Mouse (Mus musculus): ENCODE data around the gene Vmn1r78. TPM values are rescaled to one million over a fixed set of nuclear protein-coding genes. Genes with fewer than 3 reads are reported as not detected.
"Not testable (repeated sequence)": the region's sequence is repeated elsewhere in the genome, so short reads cannot be mapped to it uniquely, and the experiment has no call there.

Gene Vmn1r78
- not detected for total RNA-seq (2021)
- long read RNA-seq, experiment 1: 0 reads
- long read RNA-seq, experiment 2: 0 reads

GRCm38 (mm10) chr7:12149957-12150356 lies at the start of gene Vmn1r78:
Gene Vmn1r78 (plus strand): TSS chr7:12150257.
- DNase-seq: no peak
- intact Hi-C loops (cut with DNase I; ENCODE audit: low total_unique reads): no loop called here

DNA sequence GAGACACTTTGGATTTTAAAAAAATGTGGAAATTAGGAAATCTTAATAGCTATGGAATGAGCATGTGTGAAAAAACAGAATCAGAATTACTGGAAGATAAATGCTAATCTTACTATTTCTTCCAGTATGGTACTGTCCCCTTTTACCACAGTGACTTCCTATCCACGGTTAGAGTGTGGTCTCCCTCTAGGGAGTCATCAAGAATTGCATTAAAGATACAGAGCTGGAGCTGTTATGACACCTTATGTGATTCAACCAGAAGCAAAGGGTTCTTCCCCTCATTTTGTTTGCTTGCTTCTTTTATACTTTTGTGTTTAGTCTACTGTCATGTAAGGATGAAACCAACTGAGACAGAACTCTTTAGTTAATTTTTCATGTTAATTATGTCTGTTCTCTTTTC lies 6.4 kb downstream of the Vmn1r78 start:
- intact Hi-C loops (cut with DNase I; ENCODE audit: low total_unique reads): not testable (repeated sequence)

DNA sequence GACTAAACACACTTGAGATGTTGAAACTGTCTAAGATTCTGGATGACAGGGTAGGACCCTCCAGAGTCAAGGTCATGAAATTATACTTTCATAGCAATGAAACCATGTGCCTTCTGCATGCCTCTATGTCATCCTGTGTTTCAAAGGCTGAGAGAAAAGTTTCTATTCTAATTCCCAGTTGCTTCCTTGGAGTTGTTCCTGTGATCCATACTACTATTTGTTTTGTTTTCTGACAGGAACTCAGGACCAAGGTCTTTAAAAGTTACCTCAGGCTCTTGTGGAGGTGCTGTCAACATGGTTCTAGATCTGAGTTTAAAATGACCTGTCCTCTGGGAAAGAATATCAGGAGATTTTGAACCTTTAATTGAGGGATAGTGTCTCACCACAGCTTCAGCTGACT lies 20.9 kb downstream of the Vmn1r78 start, which contains the start of gene Vmn1r79:
Gene Vmn1r79 (plus strand): TSS at position 301 of the 400 bp plus-strand sequence.
- intact Hi-C loops (cut with DNase I; ENCODE audit: low total_unique reads); DNase-seq: not testable (repeated sequence)

More for the DNA sequence above, 6.4 kb downstream of the Vmn1r78 start:
- DNase-seq: not testable (repeated sequence)

DNA sequence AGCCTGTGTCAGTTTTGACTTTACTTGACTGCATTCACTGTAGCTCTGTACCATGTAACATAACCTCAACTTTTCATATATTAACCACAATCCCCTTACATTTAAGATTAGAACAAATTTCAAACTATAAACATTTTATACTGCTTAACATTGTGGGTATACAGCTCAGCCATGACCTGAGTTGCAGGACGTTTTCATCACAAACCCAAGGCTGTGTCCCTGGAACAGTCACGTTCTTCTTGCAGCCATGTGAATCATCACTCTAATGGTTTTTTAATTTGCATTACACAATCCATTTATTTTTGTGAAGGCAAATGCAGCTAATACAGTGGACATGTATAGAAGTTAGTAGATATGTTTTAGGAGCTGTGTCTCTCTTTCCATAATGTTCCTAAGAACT lies 22.9 kb downstream of the Vmn1r78 start:
- DNase-seq; intact Hi-C loops (cut with DNase I; ENCODE audit: low total_unique reads): not testable (repeated sequence)

DNA sequence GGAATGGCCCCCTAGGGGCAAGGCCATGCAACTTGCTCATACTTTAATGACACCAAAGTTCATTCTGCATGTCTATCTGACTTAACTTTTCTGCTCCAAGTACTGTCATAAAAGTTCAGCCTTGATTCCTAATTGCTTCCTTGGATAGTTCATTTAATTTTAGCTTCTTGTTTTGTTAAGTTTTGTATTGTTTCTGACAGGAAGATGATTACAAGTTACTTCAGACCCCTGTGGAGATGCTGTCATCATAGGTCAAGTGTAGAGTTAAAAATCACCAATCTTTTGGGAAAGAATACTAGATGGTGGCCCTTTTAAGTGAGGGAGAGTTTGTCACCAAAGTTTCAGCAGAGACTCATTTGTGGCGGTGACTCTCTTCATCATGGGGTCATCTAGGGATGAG lies 38.9 kb downstream of the Vmn1r78 start, which contains the start of gene Vmn1r80:
Gene Vmn1r80 (plus strand): TSS at position 301 of the 400 bp plus-strand sequence.
- intact Hi-C loops (cut with DNase I; ENCODE audit: low total_unique reads): no loop called here
- DNase-seq: no peak

GRCm38 (mm10) chr7:12204141-12204540 lies 54.1 kb downstream of the Vmn1r78 start:
- intact Hi-C loops (cut with DNase I; ENCODE audit: low total_unique reads): no loop called here

More at GRCm38 (mm10) chr7:12204141-12204540, 54.1 kb downstream of the Vmn1r78 start:
- no peak for DNase-seq

Other genes starting within 250 kb of the Vmn1r78 start
- not detected for gene Vmn1r76, start 212.0 kb upstream of the Vmn1r78 start, total RNA-seq (2021)
- not detected for gene Vmn1r77, start 113.5 kb upstream of the Vmn1r78 start, total RNA-seq (2021)
- not detected for gene Vmn1r79, start 21.0 kb downstream of the Vmn1r78 start, total RNA-seq (2021)
- not detected for gene Vmn1r80, start 39.0 kb downstream of the Vmn1r78 start, total RNA-seq (2021)
- gene Vmn1r81, start 118.0 kb downstream of the Vmn1r78 start, total RNA-seq (2021): not detected
- gene Vmn1r82, start 150.2 kb downstream of the Vmn1r78 start, total RNA-seq (2021): not detected
- gene Vmn1r83, start 179.2 kb downstream of the Vmn1r78 start, total RNA-seq (2021): not detected
- gene Vmn1r84, start 219.0 kb downstream of the Vmn1r78 start, total RNA-seq (2021): not detected